Comparison of ENCODE assay signal across 8 mouse cellular contexts in the genomic region with DNA sequence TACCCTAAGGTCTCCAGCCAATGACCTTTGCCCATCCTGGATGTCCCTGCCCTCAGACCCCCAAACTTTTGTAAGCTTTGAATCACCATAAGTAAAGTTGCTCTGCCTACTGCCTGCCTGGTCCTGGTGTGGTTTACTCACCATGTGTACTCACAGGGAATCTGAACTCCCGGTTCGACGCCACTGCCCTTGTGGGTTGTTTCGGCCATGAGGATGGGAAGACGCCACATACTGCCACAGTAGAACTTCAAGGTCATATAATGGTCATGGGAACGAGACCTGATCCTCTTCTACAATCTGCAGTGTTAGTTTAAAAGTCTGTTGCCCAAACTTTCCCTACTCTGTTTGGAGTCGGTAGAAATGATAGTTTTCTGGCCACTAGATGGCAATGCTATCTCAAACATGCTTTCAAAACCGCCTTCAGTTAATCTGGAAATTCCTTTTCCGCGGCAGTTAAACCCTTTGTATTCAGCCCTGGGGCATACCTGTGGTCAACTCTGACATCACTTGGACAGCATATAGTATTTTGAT. TPM values are rescaled to one million over a fixed set of nuclear protein-coding genes. Genes with fewer than 3 reads are reported as not detected.
DNase-seq lines count a peak whose midpoint lies in the region; ATAC-seq lines count a peak whose summit lies in the region.

No protein-coding gene starts in this region.

- H3K36me3 ChIP-seq in stomach, embryonic 16.5 days (ENCODE audit: control insufficient read depth, insufficient read depth, low read length) = no peaks in the 10 kb centered on the region

- intact Hi-C loops in heart, postnatal 10 days (cut with DNase I) = loop anchor here (1.0 to 5.0 kb wide), 2 partner anchors 80 to 1042 kb away; no protein-coding TSS in a partner anchor

- H3K9me3 ChIP-seq in stomach, embryonic 16.5 days (replicated peaks; ENCODE audit: control insufficient read depth, low read length) = no peaks in the 10 kb centered on the region

- peak overlapping the region; percentile 36 for H3K4me2 ChIP-seq in stomach, embryonic 16.5 days (ENCODE audit: low read depth, low read length)

- H3K27me3 ChIP-seq in stomach, embryonic 16.5 days (ENCODE audit: control insufficient read depth, insufficient read depth, low read length) = no peaks in the 10 kb centered on the region

- no peak for ATAC-seq in stomach, embryonic 16.5 days (ENCODE audit: insufficient read depth, low FRiP score)

- no peak overlapping the region for H3K27ac ChIP-seq in stomach, embryonic 16.5 days (ENCODE audit: low read length)

- no peak overlapping the region for H3K4me3 ChIP-seq in stomach, embryonic 16.5 days (replicated peaks; ENCODE audit: low read length)

- H3K9ac ChIP-seq in stomach, embryonic 16.5 days (ENCODE audit: low read length) = no peak overlapping the region

- WGBS in large intestine, adult 2 months = 24% methylated on average over 10 of the region's 10 CpGs
- 33% methylated on average over 10 of the region's 10 CpGs for whole genome bisulfite sequencing in stomach, embryonic 16.5 days

- DNase-seq in adrenal gland, adult (ENCODE audit: inconsistent age in 2 of 2, low spot score in 1 of 2) = peak; percentile 65 to 89
- DNase-seq in adrenal gland, adult 8-10 months = no peak
- peak; percentile 12 for DNase-seq in right cerebral cortex, adult 18-20 months
- DNase-seq in right cerebral cortex, postnatal 36 days (ENCODE audit: low spot score in 2 of 2) = no peak
- DNase-seq in heart, postnatal 10 days = peak; percentile 3 to 21
- DNase-seq in large intestine, adult 2 months (ENCODE audit: low read depth, low spot score) = peak; percentile 51
- DNase-seq in T-cell, adult 2 months (ENCODE audit: low spot score) = no peak

- no peaks in the 10 kb centered on the region for H3K4me1 ChIP-seq in stomach, embryonic 16.5 days (ENCODE audit: control insufficient read depth, insufficient read depth, low read length)

RNA-seq across cellular contexts. Expression of a gene that starts 2.1 kb away (rescaled TPM):
- total RNA-seq in adrenal gland, adult 8-10 months (2022) = 100 to 1,000 TPM; 231 to 398 (median 393) TPM
- not detected for total RNA-seq in heart, postnatal 10 days (2021)
- polyA plus RNA-seq in large intestine, adult 2 months (2012; rRNA removed) = 0.26 and 1.3 TPM in 2 replicates
- 5.0 and 6.5 TPM in 2 replicates for polyA plus RNA-seq in stomach, embryonic 16.5 days (2015; fragmentation: Nextera tagmentation; extraction: Ambion mirVana)

RNA-seq across cellular contexts. Expression of a gene that starts 35.5 kb away (rescaled TPM):
- over 10,000 TPM; 14,159 to 21,140 (median 16,040) TPM for total RNA-seq in adrenal gland, adult 8-10 months (2022)
- not detected for total RNA-seq in heart, postnatal 10 days (2021)
- 0.11 TPM in 1 of 2 replicates, not detected in the other for polyA plus RNA-seq in large intestine, adult 2 months (2012; rRNA removed)
- 0.97 and 6.9 TPM in 2 replicates for polyA plus RNA-seq in stomach, embryonic 16.5 days (2015; fragmentation: Nextera tagmentation; extraction: Ambion mirVana)

Comparison
In these comparisons a context has a peak if more than half of its experiments do, and no peak if none do; other contexts are left out.
1. DNase-seq: peak in adrenal gland, adult (2 of 2), right cerebral cortex, adult 18-20 months (single experiment), heart, postnatal 10 days (2 of 2) and large intestine, adult 2 months (single experiment); none in adrenal gland, adult 8-10 months (single experiment), right cerebral cortex, postnatal 36 days (0 of 2) and T-cell, adult 2 months (single experiment).
2. RNA of a gene that starts 2.1 kb away (total RNA-seq): 231 to 398 TPM in adrenal gland, adult 8-10 months; not detected in heart, postnatal 10 days; every median in the first group is over 100 times any median in the second.
3. RNA of a gene that starts 35.5 kb away (total RNA-seq): 14,159 to 21,140 TPM in adrenal gland, adult 8-10 months; not detected in heart, postnatal 10 days; every median in the first group is over 1,000 times any median in the second.